Mouse (Mus musculus) erythroblast, embryonic 14.5 days (primary cell): Measurements from ENCODE around the gene Klhdc1.

ENCODE experiments used
- GATA1 ChIP-seq: IDR thresholded peaks from 2 replicates; pipeline ENCODE4 v1.6.1; 2012; ENCODE audit warnings: low read length, inconsistent platforms, mixed read lengths
- TAL1 ChIP-seq: IDR thresholded peaks from 3 replicates; pipeline ENCODE4 v1.6.1; 2012; ENCODE audit warnings: low read length, inconsistent platforms, mixed read lengths

GRCm38 (mm10) chr12:69265031-69265430, 24.1 kb downstream of the Klhdc1 start:
- TF ChIP-seq TAL1 (no peak), GATA1 (no peak)
